Comparison of ENCODE assay signal across 9 mouse cellular contexts in the genomic region with DNA sequence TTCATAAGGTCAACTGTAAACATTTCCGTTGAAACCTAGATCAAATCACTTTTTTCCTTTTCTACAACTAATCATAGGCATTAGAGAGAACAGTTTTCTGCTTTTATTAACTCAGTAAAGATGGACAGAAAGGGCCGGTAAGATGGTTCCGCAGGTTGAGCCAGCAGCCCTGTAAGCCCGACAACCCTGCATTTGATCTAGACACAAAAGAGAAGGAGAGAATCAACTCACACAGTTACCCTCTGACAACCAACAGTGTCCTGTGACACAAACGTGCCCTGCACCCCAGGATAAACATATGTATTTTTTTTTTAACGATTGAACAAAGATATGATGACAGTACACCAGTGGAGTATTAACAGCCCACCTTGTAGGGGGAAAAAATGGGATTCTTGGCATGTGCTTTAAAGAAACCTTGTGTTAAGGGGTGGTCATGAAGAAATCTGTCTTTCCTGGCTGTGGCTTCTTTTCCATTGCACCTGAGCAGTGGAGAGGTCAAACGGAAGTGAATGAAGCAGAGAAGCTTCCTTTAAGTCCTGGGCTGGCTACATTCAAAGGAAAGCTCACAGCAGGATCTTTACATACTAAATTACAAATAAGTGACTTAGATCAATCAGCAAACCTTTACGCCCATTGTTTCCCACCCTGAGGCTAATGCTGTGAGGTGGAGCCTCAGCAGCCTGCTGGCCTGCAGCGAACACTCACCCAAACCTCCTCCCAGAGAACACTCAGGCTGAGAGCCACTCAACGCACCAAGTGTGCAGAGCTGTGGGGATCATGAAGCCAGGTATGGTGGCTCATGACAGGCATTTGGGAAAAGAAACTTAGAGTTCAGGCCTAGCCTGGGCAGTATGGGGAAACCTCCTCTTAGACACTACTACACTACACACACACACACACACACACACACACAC.
DNase-seq lines count a peak whose midpoint lies in the region; ATAC-seq lines count a peak whose summit lies in the region.
"Had no signal": no experiment of that assay in that cellular context is flagged by ENCODE, and none has a peak within 500 bp of the region (broad histone marks: within the 10 kb centered on the region; RNA-seq: fewer than 3 reads in every experiment).

No protein-coding gene starts in this region.

- no peaks in the 10 kb centered on the region for H3K36me3 ChIP-seq in kidney, embryonic 15.5 days
- no peaks in the 10 kb centered on the region for H3K36me3 ChIP-seq in embryonic facial prominence, embryonic 13.5 days
- no peaks in the 10 kb centered on the region for H3K36me3 ChIP-seq in intestine, embryonic 16.5 days (ENCODE audit: control insufficient read depth, insufficient read depth, low read length)
- H3K36me3 ChIP-seq in midbrain, embryonic 16.5 days (ENCODE audit: control insufficient read depth, insufficient read depth, low read length) = no peaks in the 10 kb centered on the region

- no peak for DNase-seq in kidney, adult 9 months
- no peak for DNase-seq in spleen, postnatal 14 days (ENCODE audit: low spot score in 2 of 2)
- DNase-seq in layer of hippocampus, adult 8-10 months (ENCODE audit: low spot score in 2 of 2) = no peak
- DNase-seq in urinary bladder, postnatal 25 days (ENCODE audit: low spot score) = no peak

- H3K9me3 ChIP-seq in kidney, embryonic 15.5 days (replicated peaks) = no peaks in the 10 kb centered on the region
- H3K9me3 ChIP-seq in embryonic facial prominence, embryonic 13.5 days = no peaks in the 10 kb centered on the region
- H3K9me3 ChIP-seq in intestine, embryonic 16.5 days (ENCODE audit: control insufficient read depth, low read length) = no peaks in the 10 kb centered on the region
- no peaks in the 10 kb centered on the region for H3K9me3 ChIP-seq in midbrain, embryonic 16.5 days (replicated peaks; ENCODE audit: control insufficient read depth, low read length, poor library complexity, severe bottlenecking)

- H3K27me3 ChIP-seq in kidney, embryonic 15.5 days = no peaks in the 10 kb centered on the region
- H3K27me3 ChIP-seq in embryonic facial prominence, embryonic 13.5 days = peaks cover 16% of the 10 kb centered on the region; the same call in 1 of the 2 replicates
- no peaks in the 10 kb centered on the region for H3K27me3 ChIP-seq in intestine, embryonic 16.5 days (replicated peaks; ENCODE audit: control insufficient read depth, insufficient read depth, low read length)
- H3K27me3 ChIP-seq in midbrain, embryonic 16.5 days (ENCODE audit: control insufficient read depth, insufficient read depth, low read depth, low read length) = peaks cover 4% of the 10 kb centered on the region

- H3K9ac ChIP-seq in kidney, embryonic 15.5 days = no peak overlapping the region
- H3K9ac ChIP-seq in embryonic facial prominence, embryonic 13.5 days = no peak overlapping the region
- no peak overlapping the region for H3K9ac ChIP-seq in intestine, embryonic 16.5 days (ENCODE audit: low read depth, low read length)
- no peak overlapping the region for H3K9ac ChIP-seq in midbrain, embryonic 16.5 days (ENCODE audit: low read depth, low read length)

- WGBS in kidney, embryonic 15.5 days = 15% methylated on average over 10 of the region's 10 CpGs
- 19% methylated on average over 10 of the region's 10 CpGs for WGBS in embryonic facial prominence, embryonic 13.5 days
- 29% methylated on average over 10 of the region's 10 CpGs for WGBS in intestine, embryonic 16.5 days
- WGBS in midbrain, embryonic 16.5 days = 15% methylated on average over 10 of the region's 10 CpGs

- H3K4me1 ChIP-seq in kidney, embryonic 15.5 days = peaks cover 36% of the 10 kb centered on the region
- H3K4me1 ChIP-seq in embryonic facial prominence, embryonic 13.5 days = peaks cover 4% of the 10 kb centered on the region
- peaks cover 6% of the 10 kb centered on the region; the same call in 1 of the 2 replicates for H3K4me1 ChIP-seq in intestine, embryonic 16.5 days (ENCODE audit: control insufficient read depth, insufficient read depth, low read length)
- peaks cover 4% of the 10 kb centered on the region; the same call in 1 of the 2 replicates for H3K4me1 ChIP-seq in midbrain, embryonic 16.5 days (ENCODE audit: control insufficient read depth, insufficient read depth, low read length)

- H3K4me2 ChIP-seq in kidney, embryonic 15.5 days = peak overlapping the region; percentile 38
- H3K4me2 ChIP-seq in embryonic facial prominence, embryonic 13.5 days = peak overlapping the region; percentile 39
- no peak overlapping the region for H3K4me2 ChIP-seq in intestine, embryonic 16.5 days (ENCODE audit: low read depth, low read length)
- H3K4me2 ChIP-seq in midbrain, embryonic 16.5 days (ENCODE audit: low read length) = peak overlapping the region; percentile 25

- ATAC-seq in kidney, embryonic 15.5 days (replicated peaks; ENCODE audit: low FRiP score) = no peak
- no peak for ATAC-seq in embryonic facial prominence, embryonic 13.5 days (ENCODE audit: insufficient number of reproducible peaks, insufficient read depth, low FRiP score, low TSS enrichment, low read depth)
- no peak for ATAC-seq in intestine, embryonic 16.5 days
- peak; percentile 50; the same call in 1 of the 2 replicates for ATAC-seq in midbrain, embryonic 16.5 days

- no peak overlapping the region for H3K4me3 ChIP-seq in kidney, embryonic 15.5 days (replicated peaks)
- H3K4me3 ChIP-seq in embryonic facial prominence, embryonic 13.5 days = no peak overlapping the region
- no peak overlapping the region for H3K4me3 ChIP-seq in intestine, embryonic 16.5 days (ENCODE audit: low read length)
- no peak overlapping the region for H3K4me3 ChIP-seq in midbrain, embryonic 16.5 days (ENCODE audit: low read depth, low read length)
- H3K4me3 ChIP-seq: erythroblast, embryonic 14.5 days had no signal

- H3K27ac ChIP-seq in kidney, embryonic 15.5 days = peak overlapping the region; percentile 62; the same call in 1 of the 2 replicates
- no peak overlapping the region for H3K27ac ChIP-seq in embryonic facial prominence, embryonic 13.5 days
- 0 out of 2 replicates have a peak overlapping the region, but pooled peaks have one; percentile 14 for H3K27ac ChIP-seq in intestine, embryonic 16.5 days (ENCODE audit: low read length)
- no peak overlapping the region for H3K27ac ChIP-seq in midbrain, embryonic 16.5 days (ENCODE audit: low read length)

Comparison
In these comparisons a context has a peak if more than half of its experiments do, and no peak if none do; other contexts are left out.
1. H3K27ac ChIP-seq: peak in kidney, embryonic 15.5 days (single experiment) and intestine, embryonic 16.5 days (single experiment); none in embryonic facial prominence, embryonic 13.5 days (single experiment) and midbrain, embryonic 16.5 days (single experiment).